ENCODE assay signal across 19 mouse cellular contexts in the genomic region with DNA sequence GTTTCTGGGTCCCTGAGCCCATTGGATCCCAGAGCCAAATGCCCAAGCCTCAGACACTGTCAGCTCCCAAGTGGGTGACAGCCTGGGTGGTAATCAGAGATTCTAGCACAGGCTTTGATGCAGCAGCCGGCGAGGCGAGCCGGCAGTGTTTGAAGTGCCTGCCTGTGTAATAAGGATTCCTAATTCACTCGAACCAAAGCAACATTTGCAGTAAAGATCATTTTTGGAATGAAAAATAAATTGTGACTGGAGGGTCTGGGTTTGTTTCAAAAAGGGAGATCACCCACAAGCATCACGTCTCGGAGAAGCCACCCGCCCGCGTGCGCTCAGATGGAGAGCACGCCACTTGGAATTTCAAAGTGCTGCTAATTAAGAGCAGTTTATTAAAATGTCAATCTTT.
DNase-seq lines count a peak whose midpoint lies in the region; ATAC-seq and TF ChIP-seq lines count a peak whose summit lies in the region.
"Had no signal": no experiment of that assay in that cellular context is flagged by ENCODE, and none has a peak within 500 bp of the region (broad histone marks: within the 10 kb centered on the region; RNA-seq: fewer than 3 reads in every experiment).

No protein-coding gene starts in this region.

- 52% methylated on average over 12 of the region's 12 CpGs for whole genome bisulfite sequencing in heart, embryonic 13.5 days
- WGBS in heart, adult 2 months, result 81% methylated on average over 12 of the region's 12 CpGs
- WGBS in midbrain, embryonic 15.5 days, result 40% methylated on average over 12 of the region's 12 CpGs
- 70% methylated on average over 12 of the region's 12 CpGs for WGBS in midbrain, embryonic 11.5 days
- 12% methylated on average over 12 of the region's 12 CpGs for WGBS in limb, embryonic 10.5 days

- no peak overlapping the region for H3K4me3 ChIP-seq in heart, embryonic 13.5 days
- no peak overlapping the region for H3K4me3 ChIP-seq in heart, adult 2 months
- H3K4me3 ChIP-seq in midbrain, embryonic 15.5 days, result no peak overlapping the region
- no peak overlapping the region for H3K4me3 ChIP-seq in midbrain, embryonic 11.5 days (ENCODE audit: low read depth, low read length)
- H3K4me3 ChIP-seq in limb, embryonic 10.5 days, result peak overlapping the region; percentile 9; the same call in 1 of the 2 replicates
- H3K4me3 ChIP-seq: embryonic facial prominence, embryonic 13.5 days; heart, embryonic 15.5 days; hindbrain, embryonic 10.5 days had no signal

- H3K4me1 ChIP-seq in heart, embryonic 13.5 days, result peaks cover 26% of the 10 kb centered on the region
- no peaks in the 10 kb centered on the region for H3K4me1 ChIP-seq in heart, adult 2 months (ENCODE audit: control insufficient read depth, insufficient read depth, low read length)
- H3K4me1 ChIP-seq in midbrain, embryonic 15.5 days, result peaks cover 11% of the 10 kb centered on the region
- H3K4me1 ChIP-seq in midbrain, embryonic 11.5 days (ENCODE audit: control insufficient read depth, insufficient read depth, low read length), result no peaks in the 10 kb centered on the region
- H3K4me1 ChIP-seq in limb, embryonic 10.5 days, result peaks cover 11% of the 10 kb centered on the region
- H3K4me1 ChIP-seq: heart, embryonic 15.5 days had no signal

- TF ChIP-seq EP300 in heart, adult 2 months (IDR thresholded peaks at IDR 0.05; ENCODE audit: insufficient read depth, low read depth, low read length), result no peak

- H3K9ac ChIP-seq in heart, embryonic 13.5 days, result no peak overlapping the region; the same call in 1 of the 2 replicates
- no peak overlapping the region for H3K9ac ChIP-seq in heart, adult 2 months (ENCODE audit: low read depth, low read length)
- H3K9ac ChIP-seq in midbrain, embryonic 15.5 days, result no peak overlapping the region
- H3K9ac ChIP-seq in midbrain, embryonic 11.5 days (ENCODE audit: low read length), result no peak overlapping the region
- H3K9ac ChIP-seq: embryonic facial prominence, embryonic 13.5 days; heart, embryonic 15.5 days; liver, embryonic 14.5 days had no signal

- no peak for DNase-seq in heart, adult 2 months
- DNase-seq in midbrain, embryonic 11.5 days (ENCODE audit: low spot score, missing footprints), result no peak
- peak; percentile 14 for DNase-seq in brain, embryonic 18.5 days (ENCODE audit: low read depth, low spot score)
- no peak for DNase-seq in limb, embryonic 10.5 days (ENCODE audit: low spot score)
- no peak for DNase-seq in embryo, embryonic 10.5 days (ENCODE audit: low spot score)
- DNase-seq: adrenal gland, adult 2 months; cerebellum, adult 9-10 months; gastrocnemius, postnatal 10 days; heart, adult 11 months; kidney, adult 18-20 months; thymus, adult 2 months had no signal

- intact Hi-C loops in heart, adult 2 months (cut with DNase I), result loop anchor here (10.0 kb wide), 1 partner anchor 614 kb away; a partner anchor contains a TSS

- no peak for ATAC-seq in heart, embryonic 13.5 days (ENCODE audit: extremely low read depth, insufficient number of reproducible peaks, low FRiP score, low TSS enrichment)
- no peak for ATAC-seq in midbrain, embryonic 15.5 days (replicated peaks)
- ATAC-seq in midbrain, embryonic 11.5 days (ENCODE audit: low FRiP score), result no peak
- no peak for ATAC-seq in megakaryocyte-erythroid progenitor cell, adult 5-6 weeks (replicated peaks; ENCODE audit: low FRiP score, low TSS enrichment, poor library complexity, severe bottlenecking)

- H3K27ac ChIP-seq in heart, embryonic 13.5 days (replicated peaks), result no peak overlapping the region
- no peak overlapping the region for H3K27ac ChIP-seq in heart, adult 2 months
- H3K27ac ChIP-seq in midbrain, embryonic 15.5 days, result 0 out of 2 replicates have a peak overlapping the region, but pooled peaks have one; percentile 51
- no peak overlapping the region for H3K27ac ChIP-seq in midbrain, embryonic 11.5 days (ENCODE audit: low read depth, low read length)
- no peak overlapping the region for H3K27ac ChIP-seq in limb, embryonic 10.5 days
- H3K27ac ChIP-seq: embryonic facial prominence, embryonic 13.5 days; heart, embryonic 15.5 days; kidney, postnatal 0 days; liver, embryonic 14.5 days had no signal

- no peaks in the 10 kb centered on the region for H3K9me3 ChIP-seq in heart, embryonic 13.5 days
- H3K9me3 ChIP-seq in midbrain, embryonic 15.5 days, result no peaks in the 10 kb centered on the region
- no peaks in the 10 kb centered on the region for H3K9me3 ChIP-seq in midbrain, embryonic 11.5 days (ENCODE audit: control insufficient read depth, low read length)
- no peaks in the 10 kb centered on the region for H3K9me3 ChIP-seq in limb, embryonic 10.5 days (replicated peaks)
- H3K9me3 ChIP-seq: embryonic facial prominence, embryonic 13.5 days; heart, embryonic 15.5 days; hindbrain, embryonic 10.5 days had no signal

- H3K36me3 ChIP-seq in heart, embryonic 13.5 days, result no peaks in the 10 kb centered on the region
- no peaks in the 10 kb centered on the region for H3K36me3 ChIP-seq in heart, adult 2 months (ENCODE audit: control insufficient read depth, insufficient read depth, low read length)
- H3K36me3 ChIP-seq in midbrain, embryonic 15.5 days (replicated peaks), result no peaks in the 10 kb centered on the region
- no peaks in the 10 kb centered on the region for H3K36me3 ChIP-seq in midbrain, embryonic 11.5 days (ENCODE audit: control insufficient read depth, insufficient read depth, low read length)
- H3K36me3 ChIP-seq in limb, embryonic 10.5 days, result no peaks in the 10 kb centered on the region
- H3K36me3 ChIP-seq: embryonic facial prominence, embryonic 13.5 days; heart, embryonic 15.5 days; hindbrain, embryonic 10.5 days had no signal

- no peaks in the 10 kb centered on the region for H3K27me3 ChIP-seq in heart, embryonic 13.5 days (replicated peaks)
- H3K27me3 ChIP-seq in heart, adult 2 months (ENCODE audit: control insufficient read depth, insufficient read depth, low read length), result no peaks in the 10 kb centered on the region
- no peaks in the 10 kb centered on the region for H3K27me3 ChIP-seq in midbrain, embryonic 15.5 days (replicated peaks)
- H3K27me3 ChIP-seq in midbrain, embryonic 11.5 days (ENCODE audit: control insufficient read depth, insufficient read depth, low read length), result no peaks in the 10 kb centered on the region
- H3K27me3 ChIP-seq in limb, embryonic 10.5 days (ENCODE audit: low read depth, poor library complexity, severe bottlenecking), result peaks cover 54% of the 10 kb centered on the region
- H3K27me3 ChIP-seq: heart, embryonic 15.5 days had no signal

- TF ChIP-seq CTCF in heart, adult 2 months (IDR thresholded peaks at IDR 0.05), result no peak

- no peak for TF ChIP-seq POLR2A in heart, adult 2 months (IDR thresholded peaks at IDR 0.05; ENCODE audit: insufficient read depth, low read depth, low read length)

- H3K79me2 ChIP-seq in heart, adult 2 months (replicated peaks; ENCODE audit: control insufficient read depth, insufficient read depth, low read length), result no peaks in the 10 kb centered on the region

- 0 out of 2 replicates have a peak overlapping the region, but pooled peaks have one; percentile 13 for H3K4me2 ChIP-seq in heart, embryonic 13.5 days
- H3K4me2 ChIP-seq in midbrain, embryonic 15.5 days, result 0 out of 2 replicates have a peak overlapping the region, but pooled peaks have one; percentile 14
- no peak overlapping the region for H3K4me2 ChIP-seq in midbrain, embryonic 11.5 days
- H3K4me2 ChIP-seq: embryonic facial prominence, embryonic 13.5 days; heart, embryonic 15.5 days had no signal
